Mouse (Mus musculus) forebrain, embryonic 15.5 days (tissue): ENCODE results near the gene Rcan3. TPM values are rescaled to one million over a fixed set of nuclear protein-coding genes. Genes with fewer than 3 reads are reported as not detected.
A peak's percentile ranks its signal among the peaks of the same experiment; 100 is the strongest.

Source experiments
- ATAC-seq: fragments of 200-750 bp; cut with Nextera tagmentation; replicated peaks from 2 replicates; pipeline ENCODE4 v1.8.0; 2017; ENCODE audit warnings: mild to moderate bottlenecking, moderate TSS enrichment, moderate library complexity
- H3K27ac ChIP-seq: fragments of 300-500 bp; sonication (generic); replicated peaks from 2 replicates; pipeline ENCODE4 v1.5.1; 2015; ENCODE audit warnings: mild to moderate bottlenecking, inconsistent platforms
- H3K27me3 ChIP-seq: fragments of 300-500 bp; sonication (generic); 2 replicates; pipeline ENCODE4 v1.6.1; 2015; ENCODE audit warnings: inconsistent platforms
- H3K36me3 ChIP-seq: fragments of 300-500 bp; sonication (generic); 2 replicates; pipeline ENCODE4 v1.6.1; 2015; ENCODE audit warnings: mild to moderate bottlenecking, inconsistent platforms
- H3K4me1 ChIP-seq: fragments of 300-500 bp; sonication (generic); 2 replicates; pipeline ENCODE4 v1.6.1; 2015; ENCODE audit warnings: inconsistent platforms
- H3K4me2 ChIP-seq: fragments of 300-500 bp; sonication (generic); replicated peaks from 2 replicates; pipeline ENCODE4 v1.6.1; 2015; ENCODE audit warnings: mild to moderate bottlenecking, inconsistent platforms
- H3K4me3 ChIP-seq: fragments of 300-500 bp; sonication (generic); 2 replicates; pipeline ENCODE4 v1.5.1; 2015; ENCODE audit warnings: mild to moderate bottlenecking, inconsistent platforms
- H3K9ac ChIP-seq: fragments of 300-500 bp; sonication (generic); replicated peaks from 2 replicates; pipeline ENCODE4 v1.6.1; 2015; ENCODE audit warnings: mild to moderate bottlenecking, inconsistent platforms
- H3K9me3 ChIP-seq: fragments of 300-500 bp; sonication (generic); 2 replicates; pipeline ENCODE4 v1.6.1; 2016; ENCODE audit warnings: inconsistent platforms
- WGBS: fragments of 180-500 bp; shearing (Covaris S2); methylation state at CpG from one replicate; pipeline ENCODE4 v1.1.7; 2015; ENCODE audit warnings: mixed read lengths; 5-methylcytosine and 5-hydroxymethylcytosine counted together
- polyA plus RNA-seq: library from polyadenylated mRNA; unstranded; fragments of >200 nt; fragmentation: Nextera tagmentation; extraction: Ambion mirVana; gene quantifications from 2 replicates; pipeline ENCODE4 v1.2.1, GENCODE M21; 2015

The Rcan3 gene
- 25.4 and 27.4 TPM in 2 replicates for polyA plus RNA-seq

DNA sequence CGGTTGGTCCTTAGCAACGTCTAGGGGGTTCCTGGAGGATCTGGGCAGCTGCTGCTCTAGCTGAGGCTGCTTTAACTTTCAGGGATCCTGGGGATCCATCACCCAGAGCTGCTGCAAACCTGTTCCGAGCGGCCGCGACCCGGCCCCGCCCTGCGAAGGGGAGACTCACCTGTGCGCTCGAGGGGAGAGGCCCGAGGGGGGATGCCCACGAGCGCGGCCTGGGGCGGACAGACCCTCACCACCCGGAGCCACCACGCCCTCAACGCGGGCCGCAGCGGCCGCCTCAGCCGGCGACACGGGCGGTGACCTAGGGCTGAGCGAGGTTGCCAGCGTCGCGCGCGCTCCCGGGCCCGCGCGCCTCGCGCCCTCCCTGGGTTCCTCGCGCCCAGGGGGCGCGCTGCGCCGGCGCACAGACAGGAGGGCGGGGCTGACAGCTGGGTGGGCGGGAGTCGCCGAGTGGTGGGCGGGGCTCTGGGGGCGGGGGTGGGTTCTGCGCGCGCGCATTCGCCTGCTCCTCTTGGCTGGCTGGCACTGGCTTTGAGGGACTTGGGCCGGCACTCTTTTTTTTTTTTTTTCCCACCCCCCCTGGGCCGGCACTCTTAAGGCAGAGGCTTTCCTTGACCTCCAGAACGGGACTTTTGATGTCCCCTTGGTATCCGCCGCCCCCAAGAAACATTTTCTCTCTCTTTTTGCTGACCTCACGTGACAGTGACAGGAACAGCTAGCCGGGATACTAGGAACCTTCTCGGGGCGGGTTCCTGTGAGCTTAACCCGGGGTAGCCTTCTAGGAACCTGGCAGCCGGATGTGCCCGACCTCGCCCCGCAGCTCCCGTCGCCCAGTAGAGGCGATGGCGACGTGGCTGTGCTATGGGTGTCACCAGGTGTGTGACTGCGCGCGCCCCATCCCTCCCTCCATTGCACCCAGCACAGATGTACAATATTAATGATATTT lies at the start of gene Rcan3:
Gene Rcan3, minus strand, starts transcription at position 411 of the 952 bp plus-strand sequence.
- under 1% methylated on average over 77 of the region's 79 CpGs for WGBS
- no peaks in the 10 kb centered on the region for H3K36me3 ChIP-seq
- H3K27ac ChIP-seq, result peak within 1 kb of the TSS; percentile 42
- peak within 1 kb of the TSS; percentile 61 for H3K4me3 ChIP-seq
- peak within 1 kb of the TSS; percentile 70 for H3K9ac ChIP-seq
- H3K9me3 ChIP-seq, result no peaks in the 10 kb centered on the region
- peak; percentile 78 for ATAC-seq
- H3K27me3 ChIP-seq, result no peaks in the 10 kb centered on the region
- H3K4me2 ChIP-seq, result peak within 1 kb of the TSS; percentile 89
- peaks cover 7% of the 10 kb centered on the region for H3K4me1 ChIP-seq

DNA sequence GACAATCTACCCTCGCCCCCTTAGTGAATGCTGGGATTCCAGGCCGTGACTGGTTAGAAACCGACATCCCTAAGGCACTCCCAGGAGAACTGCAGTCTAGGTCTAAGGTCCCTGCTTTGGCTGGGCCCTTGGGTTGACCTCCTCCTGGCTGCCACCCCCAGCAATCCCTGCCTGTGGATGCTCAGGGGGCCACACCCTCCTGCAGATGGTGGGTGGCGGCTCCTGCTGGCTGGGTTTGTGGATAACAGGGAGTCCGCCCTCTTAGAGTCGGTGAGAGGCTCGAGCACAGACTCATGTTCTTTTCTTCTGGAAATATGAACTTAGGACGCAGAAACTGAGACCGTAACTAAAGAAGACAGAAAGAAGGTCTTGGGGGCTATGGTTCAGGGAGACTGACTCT lies 46.7 kb upstream of the Rcan3 start:
- Histone ChIP-seq H3K27ac (no peak overlapping the region), H3K9ac (no peak overlapping the region), H3K36me3 (no peaks in the 10 kb centered on the region), H3K4me3 (no peak overlapping the region), H3K4me2 (no peak overlapping the region), H3K27me3 (no peaks in the 10 kb centered on the region), H3K4me1 (no peaks in the 10 kb centered on the region), H3K9me3 (no peaks in the 10 kb centered on the region)
- 82% methylated on average over 9 of the region's 9 CpGs for WGBS
- no peak for ATAC-seq

DNA sequence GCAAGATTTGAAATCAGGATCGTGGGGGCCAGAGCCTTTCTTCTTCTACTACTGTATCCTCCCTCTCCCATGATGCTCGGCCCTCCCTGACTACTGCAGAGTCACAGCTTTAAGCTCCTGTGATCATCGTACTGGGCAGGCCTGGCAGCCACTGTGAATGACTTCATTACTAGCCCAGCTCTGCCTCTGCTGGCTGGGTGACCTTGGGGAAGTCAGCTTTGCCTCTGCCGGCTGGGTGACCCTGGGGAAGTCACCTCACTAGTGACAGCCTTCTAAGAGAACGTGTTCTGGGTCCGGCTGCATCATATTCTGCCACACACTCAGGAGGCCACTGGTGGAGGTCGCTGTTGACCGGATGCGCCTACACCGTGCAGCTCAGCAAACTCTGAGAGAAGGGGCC lies 44.2 kb upstream of the Rcan3 start:
- Histone ChIP-seq H3K9me3 (no peaks in the 10 kb centered on the region), H3K4me3 (no peak overlapping the region), H3K36me3 (no peaks in the 10 kb centered on the region), H3K4me1 (no peaks in the 10 kb centered on the region), H3K27ac (no peak overlapping the region), H3K9ac (no peak overlapping the region), H3K4me2 (no peak overlapping the region), H3K27me3 (no peaks in the 10 kb centered on the region)
- no peak for ATAC-seq
- WGBS, result 83% methylated on average over 10 of the region's 10 CpGs

DNA sequence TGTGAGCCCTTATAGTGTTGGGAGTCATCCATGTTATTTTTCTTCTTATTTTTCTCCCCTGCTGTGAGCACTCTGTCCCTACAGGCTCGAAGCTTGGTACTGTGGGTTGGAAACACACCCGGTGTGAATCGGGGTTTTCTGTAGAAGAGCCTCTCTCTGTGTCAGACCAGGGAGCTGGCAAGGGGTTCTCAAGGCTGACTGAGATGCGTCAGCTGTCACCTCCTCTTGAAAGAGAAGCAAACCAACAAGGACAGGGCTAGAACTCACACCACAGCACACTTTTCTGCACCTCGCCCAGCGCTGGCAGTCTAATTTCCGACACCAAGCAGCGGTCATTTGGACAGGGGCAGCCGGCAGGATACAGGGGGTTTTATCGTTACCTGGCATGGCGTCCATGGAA lies 29.8 kb upstream of the Rcan3 start:
- WGBS, result 96% methylated on average over 11 of the region's 11 CpGs
- Histone ChIP-seq H3K36me3 (no peaks in the 10 kb centered on the region), H3K27me3 (no peaks in the 10 kb centered on the region), H3K9me3 (no peaks in the 10 kb centered on the region), H3K4me3 (no peak overlapping the region), H3K4me1 (no peaks in the 10 kb centered on the region), H3K9ac (no peak overlapping the region), H3K4me2 (no peak overlapping the region), H3K27ac (no peak overlapping the region)
- no peak for ATAC-seq

DNA sequence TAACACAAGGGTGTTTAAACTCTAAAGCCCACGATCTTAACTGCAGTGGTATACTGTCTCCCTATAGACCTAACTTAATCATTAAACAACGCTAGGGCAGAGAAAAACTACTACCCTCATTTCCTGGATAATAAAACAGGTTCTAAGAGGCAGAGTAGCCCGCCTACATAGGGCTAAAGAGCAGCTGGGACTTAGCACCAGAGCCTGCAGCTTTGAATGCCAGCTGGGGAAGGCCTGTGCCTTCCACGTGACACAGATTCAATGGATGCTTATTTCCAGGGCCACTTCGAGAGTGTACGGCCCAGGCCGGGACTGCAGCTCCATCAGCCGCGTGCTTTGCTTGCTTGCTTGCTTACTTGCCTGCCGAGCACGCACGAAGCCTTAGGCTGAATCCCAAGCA lies 19.9 kb upstream of the Rcan3 start:
- no peak overlapping the region for H3K27ac ChIP-seq
- ATAC-seq, result no peak
- H3K4me1 ChIP-seq, result peaks cover 10% of the 10 kb centered on the region
- H3K9ac ChIP-seq, result no peak overlapping the region
- no peaks in the 10 kb centered on the region for H3K27me3 ChIP-seq
- H3K36me3 ChIP-seq, result no peaks in the 10 kb centered on the region
- 78% methylated on average over 12 of the region's 12 CpGs for WGBS
- H3K4me3 ChIP-seq, result no peak overlapping the region
- no peaks in the 10 kb centered on the region for H3K9me3 ChIP-seq
- no peak overlapping the region for H3K4me2 ChIP-seq

DNA sequence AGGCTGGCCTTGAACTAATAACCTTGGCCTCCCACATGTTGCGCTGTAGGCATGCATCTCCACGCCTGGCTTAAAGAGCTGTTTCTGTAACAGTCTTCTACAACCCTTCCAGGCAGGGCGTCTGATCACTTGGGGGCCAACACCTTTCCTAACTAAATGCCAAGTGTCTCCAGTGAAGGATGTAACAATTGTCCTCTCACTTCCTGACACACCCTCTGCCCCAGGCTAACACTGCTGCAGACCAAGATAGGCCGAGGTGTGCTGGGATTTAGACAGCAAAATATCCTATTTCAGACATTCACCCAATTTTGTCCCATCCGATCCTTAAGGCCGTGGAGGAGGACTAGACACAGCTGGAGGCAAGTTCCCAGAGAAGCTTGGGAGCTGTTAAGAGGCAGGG lies 19.5 kb upstream of the Rcan3 start:
- Histone ChIP-seq H3K9me3 (no peaks in the 10 kb centered on the region), H3K27me3 (no peaks in the 10 kb centered on the region), H3K9ac (no peak overlapping the region), H3K4me2 (no peak overlapping the region), H3K4me3 (no peak overlapping the region), H3K36me3 (no peaks in the 10 kb centered on the region), H3K27ac (no peak overlapping the region), H3K4me1 (peaks cover 10% of the 10 kb centered on the region)
- WGBS, result 84% methylated on average over 6 of the region's 6 CpGs
- ATAC-seq, result no peak

DNA sequence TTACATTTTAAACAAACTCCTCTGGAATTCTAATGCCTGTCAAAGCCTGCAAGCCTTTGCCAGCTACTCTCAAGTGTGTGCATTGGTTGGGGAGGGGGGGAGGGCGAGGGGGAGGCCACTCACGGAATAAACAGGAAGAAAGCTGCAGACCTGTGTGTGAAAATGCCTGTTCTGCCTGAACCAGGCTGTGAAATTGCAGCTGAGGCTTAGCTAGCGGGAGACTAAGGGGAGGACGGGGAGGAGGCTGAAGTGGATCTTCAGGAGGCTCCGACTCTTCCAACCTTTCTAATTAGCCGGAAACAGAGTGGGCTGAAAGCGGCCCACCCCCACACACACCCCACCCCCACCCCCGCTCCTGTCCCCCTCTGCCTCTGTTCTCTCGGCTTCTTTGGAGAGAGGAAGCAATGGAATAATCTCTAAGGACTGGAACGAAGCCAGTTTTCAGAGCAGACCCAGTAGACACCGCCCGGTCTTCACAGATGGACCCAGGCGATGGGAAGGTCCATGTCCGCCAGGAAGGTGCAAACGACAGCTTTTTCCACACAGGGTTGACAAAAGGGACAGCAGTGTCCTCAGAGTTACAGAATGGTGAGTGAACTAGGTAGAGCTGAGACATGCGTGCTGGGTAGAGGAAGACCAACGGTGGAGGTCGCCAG lies 17.8 kb upstream of the Rcan3 start:
- H3K4me2 ChIP-seq, result no peak overlapping the region
- WGBS, result 36% methylated on average over 18 of the region's 18 CpGs
- no peak overlapping the region for H3K9ac ChIP-seq
- H3K27ac ChIP-seq, result no peak overlapping the region
- no peaks in the 10 kb centered on the region for H3K27me3 ChIP-seq
- ATAC-seq, result no peak
- H3K36me3 ChIP-seq, result no peaks in the 10 kb centered on the region
- peaks cover 10% of the 10 kb centered on the region for H3K4me1 ChIP-seq
- no peaks in the 10 kb centered on the region for H3K9me3 ChIP-seq
- no peak overlapping the region for H3K4me3 ChIP-seq

DNA sequence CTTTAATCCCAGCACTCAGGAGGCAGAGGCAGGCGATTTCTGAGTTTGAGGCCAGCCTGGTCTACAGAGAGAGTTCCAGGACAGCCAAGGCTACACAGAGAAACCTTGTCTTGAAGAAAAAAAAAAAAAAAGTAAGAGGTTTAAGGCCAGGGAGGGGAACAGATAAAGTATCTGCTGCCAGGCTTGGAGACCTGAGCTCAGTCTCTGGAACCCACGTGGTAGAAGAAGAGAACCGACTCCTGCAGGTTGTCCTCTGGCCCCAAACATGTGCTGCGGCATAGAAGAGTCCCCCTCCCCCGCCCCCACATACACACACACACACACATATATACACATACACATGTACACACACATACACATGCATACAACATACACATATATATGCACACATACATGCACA lies 8.8 kb upstream of the Rcan3 start:
- H3K9ac ChIP-seq, result no peak overlapping the region
- 85% methylated on average over 5 of the region's 5 CpGs for WGBS
- H3K4me3 ChIP-seq, result no peak overlapping the region
- H3K27ac ChIP-seq, result no peak overlapping the region
- H3K27me3 ChIP-seq, result no peaks in the 10 kb centered on the region
- no peak overlapping the region for H3K4me2 ChIP-seq
- H3K4me1 ChIP-seq, result peaks cover 6% of the 10 kb centered on the region
- no peaks in the 10 kb centered on the region for H3K36me3 ChIP-seq
- no peak for ATAC-seq
- H3K9me3 ChIP-seq, result no peaks in the 10 kb centered on the region

DNA sequence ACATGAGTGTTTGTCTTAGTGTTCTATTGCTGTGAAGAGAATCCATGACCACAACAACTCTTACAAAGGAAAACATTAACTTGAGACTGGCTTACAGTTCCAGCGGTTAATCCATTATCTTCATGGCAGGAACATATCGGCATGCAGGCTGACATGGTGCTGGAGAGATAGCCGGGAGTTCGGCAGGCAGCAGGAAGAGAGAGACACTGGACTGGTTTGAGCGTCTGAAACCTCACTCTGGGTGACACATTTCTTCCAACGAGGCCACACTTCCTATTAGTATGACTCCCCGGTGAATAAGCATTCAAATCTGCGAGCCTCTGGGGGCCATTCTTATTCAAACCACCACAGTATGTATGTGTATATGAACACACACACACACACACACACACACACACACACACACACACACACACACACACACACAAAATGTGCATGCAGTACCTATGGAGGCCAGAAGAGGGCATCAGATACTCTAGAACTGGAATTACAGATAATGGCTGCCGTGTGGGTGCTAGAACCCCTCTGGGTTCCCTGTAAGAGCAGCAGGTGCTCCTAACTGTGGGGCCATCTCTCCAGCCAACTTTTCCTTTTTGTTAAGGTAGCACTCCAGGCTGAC lies 6.4 kb upstream of the Rcan3 start:
- Histone ChIP-seq H3K27ac (no peak overlapping the region), H3K4me2 (no peak overlapping the region), H3K4me1 (peaks cover 6% of the 10 kb centered on the region), H3K9me3 (no peaks in the 10 kb centered on the region), H3K9ac (no peak overlapping the region), H3K27me3 (no peaks in the 10 kb centered on the region), H3K36me3 (no peaks in the 10 kb centered on the region), H3K4me3 (no peak overlapping the region)
- WGBS, result 54% methylated on average over 9 of the region's 9 CpGs
- no peak for ATAC-seq

DNA sequence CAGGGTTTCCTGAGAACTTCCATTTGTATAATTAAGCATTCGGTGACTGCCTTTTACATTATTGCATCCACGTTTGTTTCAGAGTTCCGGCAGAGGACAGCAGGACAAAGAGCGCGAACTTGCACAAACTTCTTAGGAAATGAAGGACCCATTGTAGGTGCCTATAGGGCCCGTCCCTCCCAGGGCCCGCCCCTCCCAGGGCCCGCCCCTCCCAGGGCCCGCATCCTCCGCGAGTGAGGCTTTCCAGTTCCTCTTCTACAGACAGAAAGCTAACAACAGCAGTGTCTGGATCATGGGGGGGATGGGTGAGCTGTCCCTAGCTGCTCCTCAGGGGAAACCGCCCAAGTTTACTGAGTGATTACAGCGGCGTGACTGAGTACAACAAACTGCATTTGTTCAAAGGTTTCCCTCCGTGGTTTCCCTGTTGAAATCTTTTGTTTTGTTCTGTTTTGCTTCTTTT lies 5.6 kb upstream of the Rcan3 start:
- ATAC-seq, result no peak
- H3K27ac ChIP-seq, result no peak overlapping the region
- WGBS, result 2% methylated on average over 15 of the region's 15 CpGs

DNA sequence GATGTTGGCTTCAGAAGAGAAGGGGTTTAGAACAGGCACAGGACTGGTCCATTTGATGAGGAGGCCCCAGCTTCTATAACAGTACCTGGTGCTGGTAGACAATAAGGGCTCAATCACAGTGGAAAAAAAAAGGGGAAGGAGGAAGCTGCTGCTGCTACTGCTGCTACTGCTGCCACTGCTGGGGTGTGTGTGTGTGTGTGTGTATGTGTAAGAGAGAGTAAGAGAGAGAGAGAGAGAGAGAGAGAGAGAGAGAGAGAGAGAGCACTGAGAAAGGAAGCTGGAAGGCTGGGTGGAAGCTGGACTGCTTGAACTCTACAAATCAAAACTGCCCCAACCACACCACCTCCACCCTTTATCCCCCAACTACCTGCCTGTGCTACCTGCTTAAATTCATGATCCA lies 4.3 kb upstream of the Rcan3 start:
- ATAC-seq, result no peak
- Histone ChIP-seq H3K9ac (no peak overlapping the region), H3K4me3 (no peak overlapping the region), H3K9me3 (no peaks in the 10 kb centered on the region), H3K4me2 (no peak overlapping the region), H3K36me3 (no peaks in the 10 kb centered on the region), H3K27ac (no peak overlapping the region), H3K4me1 (peaks cover 13% of the 10 kb centered on the region), H3K27me3 (no peaks in the 10 kb centered on the region)

More for the DNA sequence above, 5.6 kb upstream of the Rcan3 start:
- no peaks in the 10 kb centered on the region for H3K36me3 ChIP-seq
- H3K4me1 ChIP-seq, result peaks cover 11% of the 10 kb centered on the region
- no peak overlapping the region for H3K4me3 ChIP-seq
- no peaks in the 10 kb centered on the region for H3K27me3 ChIP-seq
- H3K9ac ChIP-seq, result 0 out of 2 replicates have a peak overlapping the region, but pooled peaks have one; percentile 0
- no peaks in the 10 kb centered on the region for H3K9me3 ChIP-seq
- peak overlapping the region; percentile 16 for H3K4me2 ChIP-seq

DNA sequence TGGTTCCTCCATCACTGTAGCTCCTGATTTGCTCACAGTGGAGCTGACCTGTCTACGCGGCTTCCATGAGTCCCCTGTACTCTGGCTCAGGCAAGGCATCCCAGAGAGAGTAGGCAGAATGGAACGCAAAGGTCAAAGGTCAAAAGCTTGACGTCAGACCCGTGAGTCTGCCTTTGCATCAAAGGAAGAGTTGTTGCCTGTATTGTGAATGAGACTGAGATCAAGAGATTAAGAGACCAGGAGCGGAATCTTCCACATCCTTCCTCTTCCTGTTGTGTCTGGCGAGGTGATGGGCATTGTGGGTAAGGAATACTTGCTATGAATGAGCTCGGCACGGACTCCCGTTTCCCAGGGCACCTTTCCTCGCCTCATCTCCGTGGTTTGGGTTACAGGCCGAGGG lies 2.6 kb upstream of the Rcan3 start:
- peaks cover 13% of the 10 kb centered on the region for H3K4me1 ChIP-seq
- H3K4me2 ChIP-seq, result no peak overlapping the region
- ATAC-seq, result no peak
- no peaks in the 10 kb centered on the region for H3K36me3 ChIP-seq
- H3K9ac ChIP-seq, result no peak overlapping the region
- no peak overlapping the region for H3K27ac ChIP-seq
- WGBS, result 60% methylated on average over 13 of the region's 13 CpGs
- no peaks in the 10 kb centered on the region for H3K27me3 ChIP-seq
- H3K9me3 ChIP-seq, result no peaks in the 10 kb centered on the region
- H3K4me3 ChIP-seq, result no peak overlapping the region
